Mouse (Mus musculus) cerebellum, adult 18-20 months (tissue): ENCODE data around the gene Dhrs9.
"Not testable (repeated sequence)": the region's sequence is repeated elsewhere in the genome, so short reads cannot be mapped to it uniquely, and the experiment has no call there.

Experiments
- DNase-seq, 2 experiments: peaks; one replicate each; pipeline ENCODE4 v3.0.0; 2021

Gene Dhrs9

DNA sequence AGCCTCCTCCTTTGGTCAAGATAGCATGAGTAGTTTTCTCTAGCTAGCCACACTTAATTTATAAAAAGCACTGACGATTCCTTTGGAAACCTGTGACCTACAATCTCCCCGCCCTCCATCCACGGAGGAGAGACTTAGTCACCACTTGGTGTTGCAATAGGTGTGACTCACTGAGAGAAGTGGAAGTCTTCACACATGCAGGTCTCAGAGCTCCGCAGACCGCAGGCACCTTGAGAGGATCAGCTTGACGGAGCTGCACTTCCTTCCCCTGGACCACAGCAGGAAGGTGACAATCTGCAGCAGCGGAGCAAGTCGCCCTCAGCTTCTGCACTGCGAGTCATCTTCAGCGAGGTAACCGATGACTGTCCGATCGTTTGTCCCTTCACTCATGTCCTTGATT, at the start of gene Dhrs9:
Gene Dhrs9 (plus strand): TSS at position 165 of the 400 bp plus-strand sequence.
- no peak for DNase-seq

DNA sequence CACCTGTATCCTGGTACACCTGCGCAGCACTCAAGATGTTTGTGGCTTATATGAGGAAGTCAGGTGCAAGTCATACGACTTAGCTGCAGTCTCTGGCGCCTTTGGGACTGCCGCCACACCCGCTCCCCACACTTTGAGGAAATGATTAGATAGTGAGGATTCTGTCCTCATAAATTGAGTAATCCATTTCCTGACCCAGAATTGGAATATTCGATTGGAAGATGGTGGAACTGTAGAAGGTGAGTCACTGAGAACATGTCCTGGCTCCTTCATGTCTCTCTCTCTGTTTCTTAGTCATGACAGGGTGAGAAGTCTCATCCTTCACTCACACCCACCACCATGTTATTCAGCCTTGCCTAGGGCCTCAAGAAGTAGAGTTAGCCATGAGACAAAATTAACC, 48.7 kb upstream of the Dhrs9 start:
- DNase-seq, result not testable (repeated sequence)

DNA sequence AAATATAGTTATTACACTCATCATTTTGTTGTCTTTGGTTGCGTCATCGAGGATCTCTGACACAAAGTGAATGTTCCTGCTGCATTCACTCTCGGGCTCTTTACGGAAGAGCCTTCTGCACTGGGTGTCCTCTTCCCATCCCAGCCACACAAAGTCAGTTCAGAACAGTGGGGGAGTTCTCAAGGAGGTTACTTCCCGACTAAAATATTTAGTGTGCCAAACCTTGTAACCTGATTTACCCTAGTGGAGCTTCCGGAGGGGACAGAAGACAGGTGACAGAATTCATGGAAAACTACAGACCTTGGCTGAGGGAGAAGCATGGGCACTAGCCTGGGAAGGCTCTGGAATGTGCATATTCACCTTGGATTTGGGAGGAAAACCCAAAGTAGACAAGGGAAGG, 38.7 kb upstream of the Dhrs9 start:
- DNase-seq, result no peak

DNA sequence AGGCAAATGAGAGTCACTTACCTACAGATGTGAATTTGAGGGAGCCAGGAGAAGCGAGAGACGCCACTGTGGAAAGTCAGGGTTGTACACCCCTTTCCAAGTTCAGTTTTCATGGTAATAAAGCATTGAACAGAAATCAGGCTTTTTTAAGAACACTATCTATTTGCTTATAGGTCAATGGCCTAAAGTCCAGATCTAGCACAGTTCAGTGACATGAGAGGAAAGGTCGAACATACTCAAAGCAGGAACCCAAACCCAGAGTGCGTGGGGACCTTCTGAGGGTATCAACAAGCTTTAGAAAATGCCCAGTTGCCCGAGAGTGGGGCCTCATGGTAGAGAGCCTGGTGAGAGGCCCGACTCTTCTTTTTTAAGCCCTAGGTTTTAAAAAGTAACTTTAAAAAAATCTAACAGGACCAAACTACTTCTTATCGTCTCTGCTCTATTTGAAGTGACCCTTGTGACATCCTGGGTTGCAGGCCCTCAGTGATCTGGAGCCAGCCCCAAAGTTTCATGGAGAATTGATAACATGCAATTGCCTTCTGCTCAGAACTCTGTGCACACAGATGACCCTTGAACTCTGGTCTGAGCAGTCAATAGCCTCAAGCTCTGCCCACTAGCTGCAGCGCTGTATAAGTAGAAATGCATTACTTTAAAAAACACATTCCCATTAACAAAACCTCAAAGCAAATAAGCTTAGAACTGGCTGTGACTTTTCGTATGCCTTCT, 37.6 kb upstream of the Dhrs9 start, which contains the start of gene Abcb11:
Gene Abcb11 (minus strand): TSS at position 121 of the 726 bp plus-strand sequence.
- no peak for DNase-seq

DNA sequence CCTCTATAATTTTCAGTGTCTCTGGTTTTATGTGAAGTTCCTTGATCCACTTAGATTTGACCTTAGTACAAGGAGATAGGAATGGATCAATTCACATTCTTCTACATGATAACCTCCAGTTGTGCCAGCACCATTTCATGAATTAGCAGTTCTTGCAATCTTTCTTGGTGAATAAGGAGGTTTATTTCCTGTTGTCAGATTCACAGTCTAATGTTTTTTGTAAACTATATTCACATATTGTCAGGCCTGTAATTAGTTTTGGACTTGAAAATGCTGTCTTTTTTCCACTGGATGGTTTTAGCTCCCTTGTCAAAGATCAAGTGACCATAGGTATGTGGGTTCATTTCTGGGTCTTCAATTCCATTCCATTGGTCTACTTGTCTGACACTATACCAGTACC, 24.8 kb upstream of the Dhrs9 start:
- not testable (repeated sequence) for DNase-seq

DNA sequence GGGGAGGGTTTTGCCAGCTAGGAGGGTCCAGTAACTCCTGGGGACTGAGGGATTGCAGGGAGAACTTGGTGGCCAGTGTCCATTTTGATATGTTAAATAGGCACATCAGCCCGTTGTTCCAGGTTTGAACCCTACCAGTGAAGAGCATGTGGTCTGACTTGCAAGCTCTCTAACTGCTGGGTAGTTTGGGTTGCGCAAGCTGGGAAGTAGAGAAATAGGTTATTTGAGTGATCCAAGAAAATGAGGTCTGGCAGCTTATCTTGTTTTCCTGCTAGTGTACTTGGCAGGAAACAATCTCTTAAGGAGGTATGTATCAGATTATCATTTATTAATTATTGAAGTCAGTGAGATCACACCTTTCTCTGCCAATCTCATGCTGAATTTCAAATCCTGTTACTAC, 15.4 kb upstream of the Dhrs9 start:
- no peak for DNase-seq

DNA sequence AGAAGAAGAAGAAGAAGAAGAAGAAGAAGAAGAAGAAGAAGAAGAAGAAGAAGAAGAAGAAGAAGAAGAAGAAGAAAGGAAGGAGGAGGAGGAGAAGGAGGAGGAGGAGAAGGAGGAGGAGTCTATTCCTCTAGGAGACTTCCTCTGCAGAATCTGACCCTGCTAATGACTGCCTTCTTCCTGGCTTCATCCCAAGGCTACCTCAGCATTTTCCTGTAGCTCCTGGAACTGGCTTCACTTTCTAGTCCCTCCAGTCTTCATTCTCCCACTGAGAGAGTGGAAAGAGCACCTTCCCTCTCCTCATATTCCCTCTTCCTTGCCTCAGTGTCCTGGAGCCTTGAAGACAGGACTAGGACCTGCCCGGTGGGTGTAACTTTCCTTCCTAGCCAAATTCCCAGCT, 15.0 kb upstream of the Dhrs9 start:
- no peak for DNase-seq

DNA sequence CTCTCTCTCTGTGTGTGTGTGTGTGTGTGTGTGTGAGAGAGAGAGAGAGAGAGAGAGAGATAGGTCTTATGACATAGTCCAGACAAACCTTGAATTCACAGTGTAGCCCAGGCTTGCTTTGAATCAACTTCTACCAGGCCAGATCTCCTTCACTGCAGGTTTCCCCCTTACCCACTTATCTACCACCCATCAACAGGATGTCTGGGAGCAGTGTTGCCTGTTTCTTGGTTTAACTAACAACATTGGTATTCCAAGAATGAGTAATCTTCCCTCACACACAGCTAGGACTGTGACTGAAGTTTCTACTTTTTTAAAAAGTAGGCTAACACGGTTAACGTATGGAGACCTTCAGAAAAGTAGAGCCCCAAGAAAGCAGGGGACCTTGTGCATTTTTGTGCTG, 3.5 kb upstream of the Dhrs9 start:
- DNase-seq, result no peak

DNA sequence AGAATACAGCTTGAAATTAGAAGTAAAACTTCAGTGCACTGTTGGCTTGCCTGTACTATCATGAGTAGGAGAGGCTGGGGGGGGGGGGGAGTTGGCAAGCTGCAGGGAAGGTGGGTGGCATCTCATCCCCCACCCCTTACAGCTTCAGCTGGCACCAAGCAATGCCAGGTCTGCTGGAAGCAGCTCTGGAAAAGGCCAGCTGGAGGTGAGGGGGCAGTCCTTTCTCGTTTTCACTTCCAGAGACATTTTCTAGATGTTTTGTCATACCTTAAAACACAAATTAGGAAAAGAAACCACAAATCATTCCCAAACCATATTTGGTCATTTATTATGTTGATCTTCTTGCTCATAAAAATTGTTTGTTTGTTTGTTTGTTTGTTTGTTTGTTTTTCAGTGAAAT, 444 bp upstream of the Dhrs9 start:
- no peak for DNase-seq

DNA sequence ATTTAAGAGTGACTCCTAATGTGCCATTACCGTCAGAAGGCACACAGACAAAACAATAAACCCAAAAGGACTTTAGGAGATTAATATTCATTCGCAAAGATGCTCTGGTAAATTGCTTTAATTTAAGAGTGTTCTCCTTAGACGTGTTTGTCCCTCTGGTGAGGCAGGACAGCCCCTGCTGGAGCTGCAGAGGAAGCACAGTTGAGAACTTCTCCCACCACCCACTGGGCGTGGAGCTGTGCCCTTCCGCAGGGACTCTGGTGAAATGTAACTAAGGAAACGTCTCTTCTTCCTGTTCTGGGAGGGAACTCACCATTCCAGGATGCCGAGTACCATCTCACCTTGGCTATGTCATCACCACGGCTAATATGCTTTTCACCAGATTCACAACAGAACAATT, 1.5 kb downstream of the Dhrs9 start:
- DNase-seq, result no peak

DNA sequence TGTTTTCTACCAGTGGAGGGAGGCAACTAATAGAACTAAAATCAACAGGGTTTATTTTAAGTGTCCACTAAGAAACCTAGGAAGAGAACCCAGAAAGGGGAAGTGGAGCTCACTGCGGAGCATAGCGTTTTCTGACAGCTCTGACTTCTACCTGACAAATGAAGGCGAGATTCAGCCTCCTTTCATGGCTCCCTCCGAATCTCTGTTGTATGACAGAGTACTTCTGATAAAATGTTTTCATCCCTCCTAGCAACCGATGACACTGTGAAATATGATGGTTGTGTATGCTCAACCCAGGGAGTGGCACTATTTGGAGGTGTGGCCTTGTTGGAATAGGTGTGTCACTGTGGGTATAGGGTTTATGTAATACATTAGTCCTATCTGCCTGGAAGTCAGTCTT, 2.6 kb downstream of the Dhrs9 start:
- no peak for DNase-seq

DNA sequence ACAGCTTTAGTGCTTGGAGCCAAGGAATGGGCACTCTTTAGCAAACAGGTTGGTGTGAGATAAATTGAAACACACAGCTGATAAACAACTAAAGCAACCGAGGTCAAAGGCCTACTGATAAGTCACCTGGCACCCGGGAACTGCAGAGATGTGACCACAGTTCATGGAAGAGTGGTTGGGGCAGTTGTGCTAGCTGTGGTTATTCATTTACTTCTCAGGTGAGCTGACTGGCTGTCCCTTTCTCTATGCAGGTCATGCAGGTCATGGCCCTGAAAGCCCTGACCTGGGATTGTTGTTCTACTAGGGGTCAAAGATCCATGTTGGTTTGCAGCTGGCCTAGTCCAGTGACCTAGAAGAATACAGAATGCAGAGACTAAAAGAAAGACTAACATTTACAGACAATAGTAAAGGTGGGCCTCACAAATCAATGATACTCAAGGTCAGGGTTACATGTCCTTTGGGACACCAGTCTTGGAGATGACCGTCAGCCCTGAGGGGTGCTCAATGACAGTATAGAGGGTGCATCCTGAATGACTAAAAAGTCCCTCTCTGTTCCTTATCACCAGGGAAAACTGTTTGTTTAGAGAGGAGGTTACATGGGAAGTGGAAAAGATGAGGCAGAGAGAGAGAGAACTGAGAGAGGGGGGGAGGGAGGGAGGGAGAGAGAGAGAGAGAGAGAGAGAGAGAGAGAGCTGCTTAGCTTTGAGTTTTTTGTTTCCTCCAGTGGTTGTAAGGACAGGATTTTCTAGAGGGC, 6.0 kb downstream of the Dhrs9 start:
- DNase-seq, result no peak

DNA sequence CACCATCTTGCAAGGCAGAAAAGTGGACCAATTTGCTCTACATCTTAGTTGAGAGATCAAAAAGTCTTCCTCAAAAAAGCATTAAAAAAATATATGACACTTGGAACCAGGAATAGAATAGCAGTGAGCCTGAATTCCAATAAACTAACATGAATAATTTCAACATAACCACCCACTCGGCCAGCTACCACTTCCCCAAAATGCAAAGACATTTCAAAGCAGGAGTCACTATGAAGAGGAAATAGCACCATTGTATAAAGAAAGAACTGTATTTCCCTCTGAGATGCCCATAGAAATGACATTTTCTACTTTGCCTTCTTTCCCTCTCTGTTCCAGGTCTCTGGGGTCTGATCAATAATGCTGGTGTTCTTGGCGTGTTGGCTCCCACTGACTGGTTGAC, 13.7 kb downstream of the Dhrs9 start:
- no peak for DNase-seq

DNA sequence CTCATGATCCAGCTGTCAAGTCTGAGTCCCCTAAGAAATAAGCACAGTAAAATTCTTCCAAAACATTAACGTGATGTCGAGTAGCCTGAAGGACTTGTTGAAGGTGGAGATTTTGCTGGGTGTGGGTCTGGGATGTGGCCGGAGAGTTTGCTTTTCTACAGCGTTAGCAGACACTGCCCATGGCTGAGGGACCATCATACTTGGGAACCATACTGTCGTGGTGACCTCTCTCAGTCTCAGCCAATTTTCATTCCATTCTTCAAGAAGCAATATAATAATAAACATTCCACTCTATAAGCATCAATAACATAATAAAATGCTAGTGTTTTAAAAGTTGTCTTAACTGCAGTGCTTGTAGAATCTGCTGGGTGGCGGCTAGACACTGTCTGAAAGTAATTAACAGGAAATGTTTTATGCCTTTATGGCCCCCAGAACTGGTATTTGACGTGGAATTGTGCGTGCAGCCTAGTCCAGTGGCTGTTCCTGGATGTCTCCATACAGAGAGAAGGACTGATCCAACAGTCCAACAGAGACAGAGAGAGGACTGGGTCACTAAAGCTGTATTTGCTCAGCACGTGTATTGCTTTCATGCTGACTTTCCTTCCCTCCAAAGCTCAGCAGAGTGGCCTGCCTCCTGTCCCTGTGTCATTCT, 15.5 kb downstream of the Dhrs9 start:
- DNase-seq, result no peak

DNA sequence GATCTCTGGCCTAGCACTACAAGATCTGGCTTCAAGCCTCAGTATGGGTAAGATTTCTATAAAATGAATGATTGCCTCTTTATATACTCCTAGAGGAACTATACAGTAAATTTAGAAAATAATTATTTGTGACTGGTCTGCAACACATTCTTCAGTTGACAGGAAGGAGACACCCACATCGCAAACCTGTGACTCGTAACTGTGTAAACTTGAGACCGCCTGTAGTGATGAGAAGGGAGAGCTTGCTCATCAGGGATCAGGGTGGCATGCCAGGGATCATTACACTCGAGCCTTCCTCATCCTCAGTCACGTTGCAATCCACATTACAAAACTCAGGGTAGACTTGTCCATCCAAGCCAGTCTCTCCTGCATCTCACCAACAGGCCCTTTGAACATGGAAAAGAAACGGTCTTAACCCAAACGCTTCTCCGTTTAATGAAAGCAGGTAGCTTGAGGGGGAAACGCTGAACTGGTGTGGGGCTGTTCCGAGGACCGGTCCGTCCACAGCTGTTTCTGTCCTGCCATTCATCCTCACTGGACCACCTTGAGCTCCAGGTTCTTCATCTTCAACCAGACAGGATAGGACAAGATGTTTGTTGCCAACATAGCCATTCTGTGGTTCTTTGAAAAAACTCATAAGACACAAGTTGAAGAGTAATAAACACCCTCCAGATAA, 16.7 kb downstream of the Dhrs9 start:
- DNase-seq, result no peak

DNA sequence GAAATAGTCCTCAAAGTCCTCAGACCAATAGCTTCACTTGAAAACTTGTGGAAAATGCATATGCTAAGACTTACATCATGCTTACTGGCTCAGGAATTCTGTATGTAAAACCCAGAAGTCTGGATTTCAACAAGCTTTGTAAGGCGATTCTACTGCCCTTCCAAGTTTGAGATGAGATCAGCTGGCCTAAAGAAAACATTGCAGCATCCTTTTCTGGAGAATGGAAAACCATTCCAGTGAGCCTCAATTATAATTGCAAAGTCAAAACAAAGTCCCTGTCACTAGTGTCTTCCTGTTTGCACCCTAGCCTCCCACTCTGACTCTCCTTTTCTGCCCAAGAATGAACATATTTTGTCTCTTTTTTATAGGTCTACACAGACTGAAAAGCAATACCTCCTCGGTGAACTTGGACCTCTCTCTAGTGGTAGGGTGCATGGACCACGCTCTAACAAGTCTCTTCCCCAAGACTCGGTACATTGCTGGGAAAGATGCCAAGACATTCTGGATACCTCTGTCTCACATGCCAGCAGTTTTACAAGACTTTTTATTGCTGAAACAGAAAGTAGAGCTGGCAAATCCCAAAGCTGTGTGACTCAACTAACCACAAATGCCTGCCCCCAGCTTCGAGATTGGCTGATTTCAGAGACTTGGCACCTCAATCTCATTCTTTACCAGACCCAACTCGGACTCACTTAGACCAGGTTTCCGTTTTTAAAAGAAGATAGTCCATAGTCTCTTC, 20.8 kb downstream of the Dhrs9 start:
- no peak for DNase-seq

DNA sequence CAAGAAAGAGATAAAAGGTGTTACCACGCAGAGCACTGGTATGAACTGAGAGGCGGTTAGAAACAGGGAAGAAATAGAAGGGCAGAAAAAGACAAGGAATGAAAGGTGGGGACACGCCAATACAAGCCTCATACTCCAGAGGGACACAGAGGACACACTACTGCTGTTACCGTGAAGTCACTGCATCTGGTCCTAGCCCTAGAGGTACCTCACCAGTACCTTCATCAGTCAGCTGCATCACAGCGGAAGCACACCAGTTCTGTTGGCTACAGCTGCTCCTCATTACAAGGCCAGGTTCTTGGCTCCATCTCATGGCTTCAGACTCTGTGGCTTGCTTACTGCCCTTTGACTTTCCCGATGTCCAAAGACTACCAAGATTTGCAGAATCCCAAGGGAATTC, 21.6 kb downstream of the Dhrs9 start:
- DNase-seq, result no peak

DNA sequence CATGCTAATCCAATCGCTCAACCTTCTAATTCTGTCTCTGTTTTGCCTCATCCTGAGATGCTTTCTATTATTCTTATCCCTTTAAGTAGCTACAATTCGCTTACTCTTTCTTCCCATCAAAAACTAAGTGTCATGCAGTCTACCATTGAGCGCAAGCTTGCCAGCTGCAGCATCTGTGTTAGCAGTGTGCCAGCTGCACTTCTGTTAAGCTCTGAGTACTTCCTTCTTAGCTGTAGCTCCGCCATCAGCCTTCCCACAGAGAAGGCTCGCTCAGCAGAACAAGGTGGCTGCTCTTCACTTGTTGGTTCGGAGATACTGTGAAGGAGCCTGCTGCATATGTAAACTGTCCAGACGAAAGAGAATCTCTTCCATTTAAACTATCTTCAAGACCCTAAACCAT, 22.1 kb downstream of the Dhrs9 start:
- DNase-seq, result no peak

DNA sequence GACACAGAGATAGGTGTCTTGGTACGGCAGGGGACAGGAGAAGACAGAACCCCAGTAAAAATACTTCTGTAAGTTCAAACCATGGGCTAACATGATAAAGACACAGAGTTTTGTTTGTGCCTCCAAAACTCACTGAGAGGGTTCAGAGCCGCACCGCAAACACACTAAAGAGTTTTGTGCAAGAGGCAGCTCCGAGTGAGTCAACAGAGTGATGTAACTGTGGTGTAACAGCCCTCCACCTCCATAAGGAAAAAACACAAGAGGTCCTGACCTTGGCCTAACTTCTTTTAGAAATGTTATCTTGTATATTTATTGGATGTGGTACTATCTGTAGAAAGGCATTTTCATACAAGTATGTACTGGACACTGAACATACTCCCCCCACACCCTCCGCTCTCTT, 25.4 kb downstream of the Dhrs9 start:
- no peak for DNase-seq

DNA sequence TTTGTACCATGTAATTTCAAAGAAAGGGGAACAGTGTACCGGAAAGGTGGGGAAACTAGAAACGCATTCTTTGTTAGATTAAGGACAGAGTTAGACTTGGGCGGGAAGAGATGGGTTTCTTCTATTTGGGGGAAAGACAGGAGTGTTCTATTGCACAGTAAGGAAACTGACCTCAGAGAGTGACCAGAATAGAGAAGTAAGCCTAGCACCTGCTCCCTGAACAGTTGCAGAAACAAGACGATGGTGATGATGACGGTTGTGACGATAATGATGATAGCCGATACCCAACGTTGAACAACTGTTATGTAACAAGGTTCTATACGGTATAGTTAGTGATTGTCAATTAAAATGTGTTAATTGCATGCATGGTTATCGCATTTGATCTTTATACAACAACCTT, 34.3 kb downstream of the Dhrs9 start:
- DNase-seq, result no peak

DNA sequence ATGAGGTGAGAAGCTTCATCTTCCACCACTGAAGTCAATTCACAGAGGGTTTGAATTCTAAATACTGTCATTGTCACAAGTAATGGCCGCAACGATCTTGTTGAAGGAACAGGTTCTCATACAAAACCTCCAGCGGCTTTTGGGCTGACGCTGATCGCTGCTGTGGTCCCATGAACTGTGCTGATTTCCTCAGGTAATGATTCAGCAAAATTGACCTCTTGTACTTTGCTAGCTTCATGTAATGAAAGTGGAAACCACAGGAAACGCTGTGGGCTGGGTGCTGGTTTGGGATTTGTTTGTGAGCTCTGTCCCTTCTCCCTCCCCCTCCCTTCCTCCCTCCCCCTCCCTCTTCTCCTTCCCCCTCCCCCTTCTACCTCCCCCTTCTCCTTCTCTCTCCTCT, 34.8 kb downstream of the Dhrs9 start:
- DNase-seq, result no peak

DNA sequence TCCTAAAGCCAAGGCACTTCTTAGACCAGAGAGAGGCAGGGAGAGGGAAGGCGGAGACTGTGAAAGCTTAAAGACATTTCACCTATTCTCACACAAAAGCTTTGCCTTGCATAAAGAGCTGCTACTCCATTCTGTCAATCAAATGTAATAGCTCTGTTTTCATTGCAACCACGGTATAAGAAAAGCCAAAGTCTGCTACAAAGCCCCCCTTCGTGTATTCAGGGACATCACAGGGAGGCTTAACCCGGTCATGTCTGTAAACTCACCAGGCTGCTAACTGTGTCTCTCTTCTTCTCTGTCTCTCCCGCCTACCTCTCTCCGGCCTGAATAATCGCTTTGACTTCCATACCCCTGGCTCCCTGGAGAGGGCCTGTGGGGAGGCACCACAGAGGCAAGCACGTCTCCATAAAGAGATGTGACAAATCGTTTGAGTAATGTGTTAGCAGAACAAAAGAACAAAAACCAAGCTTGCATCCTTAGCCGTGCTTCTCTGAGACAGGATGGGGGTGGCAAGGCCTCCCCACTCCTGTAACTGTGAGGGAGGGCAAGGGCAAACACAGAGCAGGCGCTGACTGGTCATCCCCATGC, 38.1 kb downstream of the Dhrs9 start:
- DNase-seq, result no peak
